Mouse (Mus musculus) urinary bladder, postnatal 36 days (tissue): ENCODE measurements around the gene Iqschfp.

Experiments used
- DNase-seq, 2 experiments: peaks; one replicate each; pipeline ENCODE4 v3.0.0; 2022; ENCODE audit warnings: low spot score in 2 of 2, mixed read lengths in 1 of 2

The Iqschfp gene

DNA sequence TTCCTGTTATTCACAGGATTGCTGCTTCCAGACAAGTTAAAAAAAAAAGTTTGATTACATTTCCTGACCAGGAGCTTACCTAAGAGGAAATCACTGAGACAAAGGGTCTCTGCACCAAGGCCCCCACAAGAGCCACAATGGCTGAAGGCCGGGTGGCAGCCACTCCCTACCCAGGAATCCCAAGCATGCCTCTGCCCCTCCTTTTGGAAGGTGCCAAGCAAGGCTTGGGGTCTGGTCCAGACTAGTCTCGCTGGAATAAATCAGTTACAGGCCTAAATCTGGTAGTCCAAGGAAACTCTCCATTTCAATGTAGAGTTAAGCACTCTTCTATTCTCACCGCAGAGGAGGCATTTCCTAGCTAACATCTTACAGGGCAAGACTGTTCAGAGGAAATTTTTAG, 600.5 kb downstream of the Iqschfp start:
- no peak for DNase-seq

DNA sequence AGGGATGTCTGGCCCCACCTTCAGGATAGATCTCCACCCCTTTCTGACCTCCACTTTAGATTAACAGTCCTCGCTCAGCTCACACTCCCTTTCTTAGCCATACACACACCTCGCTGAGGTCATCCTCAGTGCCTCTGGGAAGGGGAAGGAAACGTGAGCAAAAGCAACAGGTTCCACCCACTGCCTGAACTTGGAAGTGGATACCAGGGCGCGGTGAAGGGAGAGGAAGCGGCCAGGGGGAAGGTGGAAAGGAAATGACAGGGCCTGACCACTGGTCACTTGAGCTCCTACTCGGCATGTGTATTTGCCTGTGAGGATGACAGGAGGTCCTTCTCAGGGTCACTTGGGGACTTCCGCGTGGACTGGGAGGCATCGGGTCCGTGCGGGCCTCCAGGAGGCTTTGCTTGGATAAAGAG, 601.1 kb downstream of the Iqschfp start:
- DNase-seq: peak; percentile 6 to 48

DNA sequence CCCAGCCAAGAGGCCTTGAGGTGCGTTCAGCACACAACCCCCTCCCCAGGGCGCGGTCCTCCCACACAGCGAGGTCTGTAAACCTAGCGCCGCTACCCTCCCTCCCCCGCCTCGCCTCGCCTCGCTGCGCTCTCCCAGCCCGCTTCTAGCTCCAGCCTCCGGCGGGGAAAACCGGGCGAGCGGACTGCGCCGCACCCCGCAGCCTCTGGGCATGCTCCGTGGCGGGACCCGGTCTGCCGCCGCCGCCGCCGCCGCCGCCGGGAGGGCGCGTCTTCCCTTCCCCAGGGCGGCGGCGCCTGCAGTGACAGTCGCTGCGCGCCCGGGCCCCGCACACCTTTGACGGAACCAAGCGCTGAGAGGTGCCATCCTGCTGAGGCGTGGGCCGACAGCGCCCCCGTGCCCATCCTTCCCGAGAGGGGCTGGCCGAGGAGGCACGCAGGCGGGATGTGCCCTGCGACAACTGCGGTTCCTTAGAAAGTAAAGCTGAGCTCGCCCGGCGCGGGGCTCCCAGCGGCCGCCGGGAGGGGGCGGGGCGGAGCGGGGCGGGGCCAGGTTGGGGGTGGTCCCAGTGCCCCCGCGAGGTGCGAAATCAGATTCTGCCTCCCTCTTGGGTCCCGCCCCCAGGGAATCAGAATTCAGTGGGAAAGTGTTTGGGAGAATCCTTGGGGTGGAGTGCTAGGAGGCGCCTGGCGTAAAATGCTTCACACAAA, 601.7 kb downstream of the Iqschfp start:
- DNase-seq: peak; percentile 65

DNA sequence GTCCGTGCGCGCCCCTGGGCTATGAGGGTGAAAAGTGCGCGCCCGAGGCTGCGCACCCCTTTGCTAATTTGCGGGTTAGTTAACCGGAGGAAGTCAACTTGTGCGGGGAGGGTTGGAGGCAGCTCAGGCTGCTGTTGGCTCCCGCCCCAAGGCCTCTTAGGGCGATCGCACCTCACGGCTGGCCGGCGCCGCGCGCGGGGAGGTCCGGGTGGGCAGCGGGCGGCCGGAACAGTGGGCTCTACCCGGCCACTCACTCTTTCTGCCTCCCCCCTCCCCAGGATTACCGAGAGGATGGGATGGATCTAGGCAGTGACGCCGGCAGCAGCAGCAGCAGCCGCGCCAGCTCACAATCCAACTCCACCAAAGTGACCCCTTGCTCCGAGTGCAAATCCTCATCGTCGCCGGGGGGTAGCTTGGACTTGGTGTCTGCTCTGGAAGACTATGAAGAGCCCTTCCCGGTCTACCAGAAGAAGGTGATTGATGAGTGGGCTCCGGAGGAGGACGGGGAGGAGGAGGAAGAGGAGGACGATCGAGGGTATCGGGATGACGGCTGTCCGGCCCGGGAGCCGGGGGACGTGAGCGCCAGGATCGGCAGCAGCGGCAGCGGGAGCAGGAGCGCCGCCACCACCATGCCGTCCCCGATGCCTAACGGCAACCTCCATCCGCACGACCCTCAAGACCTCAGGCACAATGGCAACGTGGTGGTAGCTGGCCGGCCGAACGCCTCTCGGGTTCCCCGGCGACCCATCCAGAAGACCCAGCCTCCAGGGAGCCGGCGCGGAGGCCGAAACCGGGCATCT, 602.5 kb downstream of the Iqschfp start:
- peak; percentile 7 to 41 for DNase-seq

DNA sequence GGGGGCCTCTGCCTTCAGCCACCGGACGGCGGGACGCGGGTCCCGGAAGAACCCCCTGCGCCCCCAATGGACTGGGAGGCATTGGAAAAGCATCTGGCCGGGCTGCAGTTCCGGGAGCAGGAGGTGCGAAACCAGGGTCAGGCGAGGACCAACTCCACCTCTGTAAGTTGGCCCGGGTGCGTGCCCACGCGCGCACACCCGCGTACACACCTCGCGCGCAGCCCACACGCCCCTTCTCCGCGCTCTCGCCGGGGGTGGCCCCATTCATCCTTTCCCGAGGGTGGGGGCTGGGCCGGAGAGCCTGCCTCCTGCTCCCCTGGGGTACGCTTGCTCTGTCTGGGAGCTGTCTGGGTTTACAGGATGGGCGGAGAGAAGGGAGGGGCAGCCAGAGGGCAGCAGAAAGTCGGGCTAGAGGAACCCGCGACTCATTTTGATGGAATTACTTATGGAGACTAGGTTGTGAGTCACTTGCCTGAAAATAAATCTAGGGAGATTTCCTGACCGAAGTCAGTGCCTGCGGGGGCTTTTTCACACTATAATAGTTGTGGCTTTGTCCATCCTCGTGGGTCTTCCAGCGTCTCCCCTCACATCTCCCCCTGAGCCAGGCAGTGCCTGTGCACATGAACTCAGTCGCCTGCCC, 603.2 kb downstream of the Iqschfp start:
- DNase-seq: peak; percentile 19 to 20

DNA sequence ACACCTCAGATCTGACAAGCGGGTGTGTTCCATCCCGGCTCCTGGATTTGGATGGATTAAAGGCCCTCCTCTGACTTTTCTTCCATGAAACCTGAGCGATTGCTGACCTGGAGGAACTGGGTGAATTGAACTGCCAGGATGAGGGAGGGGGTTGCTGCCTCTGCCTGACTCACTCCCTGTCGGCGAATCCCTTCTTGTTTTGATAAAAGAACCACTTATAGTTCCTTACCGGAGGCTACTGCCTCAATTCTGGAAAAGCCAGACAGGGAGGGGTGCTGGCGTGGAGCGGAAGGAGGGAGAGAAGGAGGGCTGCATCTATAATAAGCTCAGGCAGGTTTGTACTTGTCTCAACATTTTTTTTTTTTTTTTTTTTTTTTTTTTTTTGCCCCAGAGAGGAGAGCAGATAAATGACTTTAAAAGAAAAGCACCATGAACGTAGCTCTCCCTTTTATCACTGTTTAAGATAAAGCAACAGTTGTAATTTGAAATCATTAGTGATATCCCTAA, 603.8 kb downstream of the Iqschfp start:
- peak in 1 of 2 experiments; percentile 5 for DNase-seq

DNA sequence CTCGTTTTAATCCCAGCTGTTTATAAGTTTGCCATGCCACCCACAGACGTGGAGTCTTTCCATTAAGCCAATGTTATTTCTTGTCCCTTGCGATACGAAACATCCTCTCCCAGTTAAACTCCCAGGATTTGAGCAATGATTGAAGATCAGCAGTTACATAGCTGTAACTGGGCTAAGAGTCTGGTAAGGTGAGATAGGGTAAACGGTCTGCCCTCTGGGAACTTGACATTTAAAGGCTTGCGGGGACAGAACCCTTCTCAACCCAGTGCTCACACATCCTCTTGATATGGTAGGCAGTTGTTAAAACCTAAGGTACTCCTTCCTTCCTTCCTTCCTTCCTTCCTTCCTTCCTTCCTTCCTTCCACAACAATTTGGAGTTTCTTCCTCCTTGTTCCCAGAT, 604.5 kb downstream of the Iqschfp start:
- no peak for DNase-seq

DNA sequence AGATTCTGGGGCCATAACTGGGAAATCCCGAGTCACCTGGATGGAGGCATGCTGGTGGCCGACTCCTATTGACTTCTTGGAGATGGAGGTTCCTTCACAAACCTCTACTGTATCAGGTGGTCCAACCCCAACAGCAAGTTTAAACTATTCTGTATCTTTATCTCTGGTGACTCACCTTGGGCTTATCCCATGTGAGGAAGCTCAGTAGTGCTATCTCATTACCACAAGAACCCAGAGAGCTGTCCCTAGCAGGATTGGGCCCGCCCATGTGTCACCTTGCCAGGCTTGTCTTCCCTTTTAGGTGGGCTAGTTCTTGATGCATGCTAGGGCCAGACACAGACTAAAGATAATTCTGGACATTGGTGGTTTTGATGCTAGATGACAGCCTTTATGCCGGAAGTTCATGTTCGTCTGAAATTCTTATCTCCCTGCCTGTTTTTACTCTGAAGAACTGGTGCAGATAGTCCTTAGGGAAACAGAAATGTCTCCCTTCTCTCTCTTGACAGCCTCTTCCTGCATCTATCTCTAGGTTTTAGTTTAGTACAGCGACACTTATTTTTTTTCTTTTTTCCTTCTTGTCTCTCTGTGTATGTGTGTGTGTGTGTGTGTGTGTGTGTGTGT, 607.6 kb downstream of the Iqschfp start:
- DNase-seq: no peak

DNA sequence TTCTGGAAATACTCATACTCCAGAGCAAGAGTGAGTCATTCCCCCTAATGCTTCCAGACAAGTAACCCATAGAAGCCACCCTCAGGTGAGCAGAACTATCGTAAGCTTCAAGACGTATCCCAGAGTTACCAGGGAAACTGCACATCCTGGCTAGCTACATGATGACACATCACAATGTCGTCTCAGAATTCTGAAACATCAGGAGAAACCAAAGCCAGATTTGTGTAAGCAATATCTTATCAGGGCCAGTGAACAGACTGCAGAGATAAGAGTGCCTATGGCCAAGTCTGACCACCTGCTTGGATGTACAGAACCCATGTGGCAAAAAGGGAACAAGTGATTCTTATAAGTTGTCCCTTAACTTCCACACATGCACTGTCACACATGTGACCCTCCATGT, 612.8 kb downstream of the Iqschfp start:
- no peak for DNase-seq

DNA sequence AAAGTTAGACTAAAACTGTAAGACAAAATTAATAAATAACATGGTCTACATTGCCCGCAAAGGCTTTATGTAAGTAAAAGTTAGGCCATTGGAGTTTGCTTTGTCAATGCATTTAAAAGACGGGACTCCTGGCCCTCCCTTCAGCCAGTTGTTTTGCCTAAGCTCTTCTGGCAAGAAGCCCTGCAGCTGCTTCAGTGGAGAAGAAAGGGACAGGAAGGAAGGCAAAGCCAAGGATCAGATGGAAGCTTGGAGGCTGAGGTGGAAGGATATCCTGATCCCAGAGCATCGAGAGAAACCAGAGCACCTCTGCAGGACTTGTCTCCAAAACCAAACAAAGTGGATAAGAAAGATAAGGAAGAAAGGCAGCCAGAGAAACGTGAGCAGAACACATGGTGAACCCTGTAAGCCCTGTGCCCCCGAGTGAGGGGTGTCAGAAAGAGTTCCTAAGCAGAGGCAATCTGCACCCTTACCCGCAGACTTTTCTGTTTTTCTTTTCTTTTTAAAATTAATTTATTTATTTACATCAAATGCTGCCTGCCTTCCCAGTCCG, 614.8 kb downstream of the Iqschfp start:
- no peak for DNase-seq

DNA sequence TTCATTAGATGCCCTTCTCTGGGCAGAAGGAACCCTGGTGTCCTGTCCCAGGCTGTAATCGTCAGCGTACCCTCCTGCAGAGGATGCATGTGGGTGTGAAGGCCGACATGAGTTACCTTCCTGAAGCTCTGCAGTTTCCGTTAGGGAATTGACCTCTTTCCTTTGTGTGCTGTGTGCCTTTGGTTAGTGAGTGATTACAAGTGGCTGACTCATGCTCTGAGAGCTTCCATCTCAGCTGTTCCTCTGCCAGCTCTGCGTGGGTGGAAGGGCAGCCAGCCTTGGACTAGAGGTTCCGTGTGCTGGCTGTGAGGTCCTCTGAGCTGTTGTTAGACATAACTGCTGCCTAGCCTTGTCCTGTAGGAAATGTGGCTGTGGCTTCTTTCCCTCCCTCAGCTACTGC, 616.6 kb downstream of the Iqschfp start:
- DNase-seq: peak; percentile 50 to 62

DNA sequence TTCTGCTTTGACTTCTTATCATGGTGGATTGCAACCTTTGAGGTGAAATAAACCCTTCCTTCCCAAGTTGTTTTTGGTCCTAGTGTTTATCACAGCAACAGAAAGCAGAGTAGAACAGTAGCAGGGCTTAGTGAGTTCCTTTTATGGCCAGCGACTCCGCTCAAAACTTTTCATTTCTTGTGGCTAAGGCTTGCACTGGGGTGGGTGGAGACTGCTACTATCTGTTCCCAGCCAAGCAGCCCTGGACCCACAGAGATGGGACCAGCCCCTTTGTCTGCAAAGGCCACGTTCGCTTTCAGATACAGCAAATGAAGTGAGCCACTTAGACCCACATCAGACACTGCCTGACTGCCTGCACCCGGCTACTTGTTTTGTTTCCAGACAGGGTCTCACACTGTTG, 618.8 kb downstream of the Iqschfp start:
- DNase-seq: no peak

DNA sequence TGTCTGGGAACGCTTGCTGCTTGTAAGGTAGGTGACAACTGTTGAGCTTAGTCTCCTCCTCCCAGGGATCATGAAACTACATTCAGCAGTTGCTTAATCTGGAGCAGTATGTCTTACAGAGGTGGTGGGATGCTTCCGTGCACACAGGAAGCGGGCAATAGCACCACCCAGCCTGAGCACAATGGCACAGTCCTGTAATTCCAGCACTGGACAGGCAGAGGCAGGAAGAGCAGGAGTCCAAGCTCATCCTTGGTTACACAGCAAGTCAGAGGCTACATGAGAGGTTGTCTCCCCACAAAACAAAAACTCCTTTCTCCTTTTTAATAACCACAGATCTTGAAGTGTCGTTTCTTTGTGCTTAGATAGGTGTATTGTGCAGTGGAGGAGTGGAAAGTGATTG, 619.7 kb downstream of the Iqschfp start:
- no peak for DNase-seq

DNA sequence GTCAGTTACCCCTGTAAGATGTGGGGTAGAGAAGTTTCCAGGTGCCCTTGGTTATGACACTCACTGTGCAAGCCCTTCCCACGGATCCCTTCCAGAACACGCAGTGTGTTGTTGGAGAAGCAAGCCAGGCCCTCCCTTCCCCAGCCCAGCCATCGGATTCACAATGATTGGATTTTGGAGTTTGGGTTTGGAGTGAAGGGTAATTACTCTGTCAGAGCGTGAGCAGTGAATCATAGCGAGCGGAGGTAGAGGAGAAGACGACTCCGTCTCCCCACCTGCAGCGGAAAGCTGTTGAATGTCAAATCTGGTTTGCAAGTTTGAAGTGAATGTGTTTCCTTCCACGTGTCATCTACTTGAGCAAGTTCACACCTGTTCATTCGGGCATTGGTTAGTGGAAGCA, 620.3 kb downstream of the Iqschfp start:
- no peak for DNase-seq

DNA sequence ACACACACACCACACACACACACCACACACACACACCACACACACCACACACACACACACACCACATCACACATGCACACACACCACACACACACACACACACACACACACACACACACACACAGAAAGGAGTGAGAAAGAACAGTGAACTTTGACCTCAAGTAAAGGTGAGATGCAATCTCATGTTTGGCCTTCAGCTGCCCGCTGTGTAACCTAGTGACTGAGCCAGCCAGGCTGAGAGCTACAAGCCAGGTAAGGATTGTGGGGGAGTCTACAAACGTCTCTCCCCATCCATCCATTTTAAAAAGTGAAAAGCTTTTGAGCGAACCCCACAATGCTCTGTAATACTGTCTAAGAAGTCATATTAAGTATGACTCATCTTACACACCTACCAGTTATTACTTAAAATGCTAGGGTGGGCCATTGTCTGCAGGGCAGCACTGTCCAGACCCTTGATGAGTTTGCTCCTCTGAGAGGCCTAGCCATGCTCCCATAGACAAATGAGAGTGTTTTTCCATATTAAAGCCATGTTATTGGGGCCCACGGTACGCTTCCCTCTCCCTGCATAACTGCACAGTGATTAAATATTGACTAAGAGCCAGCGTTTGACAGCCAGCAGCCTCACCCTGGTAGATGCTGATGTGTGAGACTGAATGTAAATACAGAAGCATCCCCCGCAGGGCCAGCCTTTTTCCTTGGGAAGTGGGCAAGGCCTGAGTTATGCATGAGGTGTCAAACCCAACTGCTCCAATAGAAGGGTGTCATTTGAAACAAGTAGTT, 621.5 kb downstream of the Iqschfp start:
- DNase-seq: no peak

DNA sequence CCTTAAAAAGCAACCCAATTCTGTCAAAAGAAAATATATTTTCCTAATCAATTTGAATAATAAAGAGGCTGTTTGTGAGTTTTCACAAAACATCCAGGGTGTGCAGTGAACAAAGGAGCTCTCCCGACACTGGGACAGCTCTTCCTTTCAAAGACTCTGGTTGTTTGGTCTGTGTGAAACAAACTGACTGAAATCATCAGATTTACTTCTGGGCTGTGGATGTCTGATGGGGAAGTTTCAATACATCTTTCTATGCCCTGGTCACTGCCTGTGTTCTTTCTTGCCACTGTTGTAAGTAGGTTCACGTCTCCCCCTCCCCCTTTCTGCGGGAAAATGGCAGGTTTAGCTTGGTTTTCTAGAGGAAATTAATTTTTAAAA, 622.1 kb downstream of the Iqschfp start:
- DNase-seq: no peak

DNA sequence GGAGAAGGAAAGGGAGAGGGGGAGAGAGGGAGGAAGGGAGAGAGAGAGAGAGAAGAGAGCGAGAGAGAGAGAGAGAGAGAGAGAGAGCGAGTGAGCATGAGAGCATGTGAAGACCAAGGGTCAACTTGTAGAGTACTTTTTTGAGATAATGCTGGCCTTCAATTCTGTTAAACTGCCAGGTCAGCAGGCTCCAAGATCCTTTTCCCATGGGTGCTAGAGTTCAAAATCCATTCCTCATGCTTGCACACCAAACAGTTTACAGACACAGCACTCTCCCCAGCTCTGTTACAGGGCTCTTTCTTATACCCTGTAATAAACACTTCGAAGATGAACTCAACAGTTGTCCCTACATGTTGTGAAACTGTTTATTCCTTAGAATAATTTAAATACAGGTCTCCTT, 622.7 kb downstream of the Iqschfp start:
- DNase-seq: no peak

DNA sequence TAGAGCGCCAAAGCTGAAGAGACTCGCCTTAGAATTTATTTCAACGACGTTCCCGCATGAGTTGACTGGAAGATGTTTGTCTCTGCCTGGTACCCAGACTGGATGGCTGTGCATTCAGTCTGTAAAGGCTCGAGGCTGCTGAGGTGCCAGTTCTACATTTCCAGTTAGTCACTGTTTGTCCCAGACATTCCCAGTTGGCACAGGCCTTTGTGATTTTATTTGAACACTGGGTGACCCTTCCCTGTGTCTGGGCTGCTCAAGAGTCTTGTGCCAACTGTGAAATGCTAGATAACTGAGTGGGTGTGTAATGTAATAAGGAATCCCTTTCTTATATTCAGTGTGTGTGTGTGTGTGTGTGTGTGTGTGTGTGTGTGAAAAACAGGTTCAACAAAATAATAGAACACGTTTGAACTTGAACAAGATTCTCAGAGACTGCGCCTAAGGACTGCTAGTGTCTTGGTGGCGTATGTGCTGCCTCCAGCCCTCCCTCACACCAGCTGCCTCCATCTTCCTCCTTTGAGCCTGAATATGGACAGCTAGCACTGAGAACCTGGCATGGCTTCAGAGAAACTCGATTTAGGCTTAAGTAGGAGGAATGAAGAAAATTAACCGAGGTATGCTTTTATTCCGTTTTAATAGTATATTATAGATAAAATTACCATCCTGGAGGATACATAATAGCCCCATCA, 624.5 kb downstream of the Iqschfp start:
- DNase-seq: no peak

DNA sequence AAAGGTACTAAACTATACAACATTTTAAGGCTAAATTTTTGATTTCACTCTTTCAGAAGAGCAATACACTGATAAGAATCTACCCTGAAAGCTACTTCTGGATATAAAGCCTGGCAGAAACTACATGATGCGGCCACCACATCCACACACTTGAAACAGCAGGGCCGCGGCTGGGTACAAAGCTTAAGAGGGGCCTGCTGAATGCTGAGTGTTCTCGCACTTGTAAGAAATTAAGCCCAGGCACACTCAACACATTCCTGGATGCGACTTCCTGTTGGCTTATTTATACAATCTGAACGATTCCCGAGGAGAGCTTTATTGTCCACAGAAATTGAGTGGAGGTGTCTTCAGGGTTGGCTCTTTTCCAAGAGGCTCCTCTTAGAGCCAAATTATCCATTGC, 625.2 kb downstream of the Iqschfp start:
- no peak for DNase-seq

DNA sequence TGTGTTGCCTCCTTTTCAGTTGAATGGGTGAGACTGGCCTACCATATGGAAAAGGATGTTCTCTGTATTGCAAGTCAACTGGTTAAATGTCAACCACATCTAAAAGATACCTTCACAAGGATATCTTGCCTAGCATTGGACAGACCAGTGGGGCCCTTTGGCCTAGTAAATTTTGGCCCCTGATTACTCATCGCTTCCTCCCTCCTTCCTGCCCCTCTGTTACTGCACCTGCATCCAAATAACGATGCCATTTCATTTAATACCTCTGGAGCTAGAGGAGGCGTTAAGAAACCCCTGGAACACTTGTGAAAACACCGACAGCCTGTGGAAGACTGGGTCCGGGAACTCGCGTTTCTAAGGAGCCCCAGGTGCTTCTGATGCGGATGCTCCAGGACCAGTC, 626.0 kb downstream of the Iqschfp start:
- no peak for DNase-seq

DNA sequence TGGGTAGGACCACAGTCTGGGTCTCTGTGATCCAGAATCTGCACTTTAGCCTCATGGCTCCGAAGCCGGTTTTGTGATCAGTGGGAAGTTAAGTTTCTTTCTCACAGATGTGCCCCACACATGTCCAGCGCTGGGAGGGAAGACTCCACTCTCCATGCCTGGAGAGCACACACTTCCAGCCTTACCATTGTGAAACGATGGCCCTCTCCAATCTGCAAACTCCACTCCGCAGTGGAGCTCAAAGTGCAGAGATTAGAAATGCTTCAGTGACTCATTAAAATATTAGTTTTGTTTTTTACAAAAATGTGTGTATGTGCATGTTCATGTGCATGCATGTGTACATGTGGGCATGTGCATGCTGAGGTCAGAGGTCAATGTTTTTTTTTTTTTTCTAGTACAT, 626.6 kb downstream of the Iqschfp start:
- no peak for DNase-seq
